Mouse (Mus musculus): ENCODE measurements around the gene Snx21. TPM values are rescaled to one million over a fixed set of nuclear protein-coding genes. Genes with fewer than 3 reads are reported as not detected.
A peak's percentile ranks its signal among the peaks of the same experiment; 100 is the strongest.

Snx21 gene
- polyA plus RNA-seq, 1 experiment from 2014 or later, result 13.9 TPM

- WGBS, result 55% methylated on average over 7 of the region's 7 CpGs
- no peak overlapping the region for H3K27ac ChIP-seq (replicated peaks)
- no peaks in the 10 kb centered on the region for H3K36me3 ChIP-seq (ENCODE audit: control insufficient read depth, insufficient read depth, low read length)
- TF ChIP-seq CTCF (IDR thresholded peaks at IDR 0.05; ENCODE audit: low read depth) (no peak), EP300 (optimal IDR thresholded peaks at IDR 0.05) (no peak)
- no peak for ATAC-seq (ENCODE audit: low FRiP score, low TSS enrichment)
- no peak for DNase-seq (ENCODE audit: low spot score)
- H3K27me3 ChIP-seq (ENCODE audit: control insufficient read depth, insufficient read depth, low read length), result no peaks in the 10 kb centered on the region
- peaks cover 3% of the 10 kb centered on the region; the same call in 1 of the 2 replicates for H3K4me1 ChIP-seq (replicated peaks; ENCODE audit: control insufficient read depth, insufficient read depth)
- H3K4me3 ChIP-seq (ENCODE audit: low read depth, low read length), result no peak overlapping the region
- H3K4me2 ChIP-seq (replicated peaks; ENCODE audit: low read depth), result 0 out of 2 replicates have a peak overlapping the region, but pooled peaks have one; percentile 12
- no peak overlapping the region for H3K9ac ChIP-seq (ENCODE audit: low read length)
- no peaks in the 10 kb centered on the region for H3K9me3 ChIP-seq (ENCODE audit: control insufficient read depth, low read length)
Observed at GRCm38 (mm10) chr2:164806614-164807013, 21.0 kb downstream of the Snx21 start.

DNA sequence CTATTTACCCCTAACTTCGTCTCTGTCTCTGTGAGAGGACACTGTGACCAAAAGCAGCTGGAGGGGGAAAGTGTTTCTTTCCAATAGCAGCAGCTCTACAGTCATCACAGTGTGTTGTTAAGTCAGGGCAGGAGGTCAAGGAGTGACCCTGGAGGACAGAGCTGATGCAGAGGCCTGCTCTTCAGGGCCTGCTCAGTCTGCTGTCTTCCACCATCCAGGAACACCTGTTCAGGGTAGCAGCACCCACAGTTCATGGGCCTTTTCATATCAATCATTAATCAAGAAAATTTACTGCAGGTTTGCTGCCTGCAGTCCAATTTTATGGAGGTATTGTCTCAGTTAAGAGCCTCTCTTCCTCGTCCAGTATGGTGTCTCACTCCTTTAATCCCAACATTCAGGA lies 27.9 kb downstream of the Snx21 start:
- WGBS, result 53% methylated on average over 2 of the region's 2 CpGs
- H3K9me3 ChIP-seq (ENCODE audit: control insufficient read depth, low read length), result no peaks in the 10 kb centered on the region
- no peaks in the 10 kb centered on the region for H3K27me3 ChIP-seq (ENCODE audit: control insufficient read depth, insufficient read depth, low read length)
- H3K4me2 ChIP-seq (replicated peaks; ENCODE audit: low read depth), result no peak overlapping the region
- DNase-seq (ENCODE audit: low spot score), result no peak
- H3K36me3 ChIP-seq (ENCODE audit: control insufficient read depth, insufficient read depth, low read length), result no peaks in the 10 kb centered on the region
- no peak overlapping the region for H3K9ac ChIP-seq (ENCODE audit: low read length)
- H3K4me3 ChIP-seq (ENCODE audit: low read depth, low read length), result no peak overlapping the region
- no peak for ATAC-seq (ENCODE audit: low FRiP score, low TSS enrichment)
- no peak overlapping the region for H3K27ac ChIP-seq (replicated peaks)
- TF ChIP-seq CTCF (IDR thresholded peaks at IDR 0.05; ENCODE audit: low read depth), result no peak
- TF ChIP-seq EP300 (optimal IDR thresholded peaks at IDR 0.05), result no peak
- no peaks in the 10 kb centered on the region for H3K4me1 ChIP-seq (replicated peaks; ENCODE audit: control insufficient read depth, insufficient read depth)

DNA sequence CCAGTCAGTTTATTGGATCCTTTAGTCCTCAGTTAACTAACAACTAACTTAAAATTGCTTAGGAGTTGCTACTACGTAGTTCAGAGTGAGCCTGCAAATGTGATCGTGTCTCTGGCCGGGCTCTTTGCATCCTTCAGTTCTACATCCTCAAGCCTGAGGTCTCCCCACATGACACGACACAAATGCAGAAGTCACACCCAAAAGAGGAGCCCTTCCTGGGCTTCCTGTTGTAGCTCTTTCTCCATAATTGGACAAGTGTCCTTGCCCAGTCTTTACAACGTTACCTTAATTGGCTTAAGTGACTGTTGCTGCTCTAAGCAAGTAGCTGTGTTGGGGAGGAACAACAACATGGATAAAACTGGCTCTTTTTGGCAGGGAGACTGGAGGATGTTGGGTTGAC lies 29.7 kb downstream of the Snx21 start:
- ATAC-seq (ENCODE audit: low FRiP score, low TSS enrichment) (no peak), DNase-seq (ENCODE audit: low spot score) (no peak)
- Histone ChIP-seq H3K4me3 (ENCODE audit: low read depth, low read length) (no peak overlapping the region), H3K9me3 (ENCODE audit: control insufficient read depth, low read length) (no peaks in the 10 kb centered on the region), H3K4me1 (replicated peaks; ENCODE audit: control insufficient read depth, insufficient read depth) (no peaks in the 10 kb centered on the region), H3K4me2 (replicated peaks; ENCODE audit: low read depth) (no peak overlapping the region), H3K36me3 (ENCODE audit: control insufficient read depth, insufficient read depth, low read length) (no peaks in the 10 kb centered on the region), H3K27ac (replicated peaks) (no peak overlapping the region), H3K27me3 (ENCODE audit: control insufficient read depth, insufficient read depth, low read length) (no peaks in the 10 kb centered on the region), H3K9ac (ENCODE audit: low read length) (no peak overlapping the region)
- no peak for TF ChIP-seq CTCF (IDR thresholded peaks at IDR 0.05; ENCODE audit: low read depth)
- TF ChIP-seq EP300 (optimal IDR thresholded peaks at IDR 0.05), result no peak
- 85% methylated on average over 5 of the region's 5 CpGs for WGBS

GRCm38 (mm10) chr2:164815821-164816220 lies 30.2 kb downstream of the Snx21 start:
- H3K9ac ChIP-seq (ENCODE audit: low read length), result no peak overlapping the region
- H3K27ac ChIP-seq (replicated peaks), result no peak overlapping the region
- H3K9me3 ChIP-seq (ENCODE audit: control insufficient read depth, low read length), result no peaks in the 10 kb centered on the region
- 89% methylated on average over 8 of the region's 8 CpGs for WGBS
- ATAC-seq (ENCODE audit: low FRiP score, low TSS enrichment), result no peak
- H3K4me1 ChIP-seq (replicated peaks; ENCODE audit: control insufficient read depth, insufficient read depth), result no peaks in the 10 kb centered on the region
- H3K27me3 ChIP-seq (ENCODE audit: control insufficient read depth, insufficient read depth, low read length), result no peaks in the 10 kb centered on the region
- DNase-seq (ENCODE audit: low spot score), result no peak
- no peaks in the 10 kb centered on the region for H3K36me3 ChIP-seq (ENCODE audit: control insufficient read depth, insufficient read depth, low read length)
- TF ChIP-seq EP300 (optimal IDR thresholded peaks at IDR 0.05), result no peak
- TF ChIP-seq CTCF (IDR thresholded peaks at IDR 0.05; ENCODE audit: low read depth), result no peak
- no peak overlapping the region for H3K4me3 ChIP-seq (ENCODE audit: low read depth, low read length)
- no peak overlapping the region for H3K4me2 ChIP-seq (replicated peaks; ENCODE audit: low read depth)

DNA sequence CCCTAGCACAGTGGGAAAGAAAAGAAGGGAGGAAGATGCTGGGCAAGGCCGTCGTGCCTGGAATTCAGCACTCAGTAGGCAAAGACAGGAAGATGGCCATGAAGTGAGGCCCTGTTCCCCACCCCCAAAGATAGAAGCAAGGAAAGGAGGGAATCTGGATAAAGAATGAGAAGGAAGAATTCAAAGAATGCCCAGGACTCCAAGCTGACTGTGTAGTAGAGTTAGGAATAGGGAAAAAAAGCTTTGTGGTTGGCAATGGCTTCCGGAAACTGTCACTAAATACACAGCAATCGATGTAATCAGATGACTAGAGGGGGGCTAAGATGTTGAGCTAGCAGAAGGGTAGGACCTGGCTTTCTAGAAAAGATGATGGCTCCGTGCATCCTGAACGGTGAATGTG lies 31.6 kb downstream of the Snx21 start:
- Histone ChIP-seq H3K4me2 (replicated peaks; ENCODE audit: low read depth) (no peak overlapping the region), H3K4me3 (ENCODE audit: low read depth, low read length) (no peak overlapping the region), H3K9ac (ENCODE audit: low read length) (no peak overlapping the region), H3K36me3 (ENCODE audit: control insufficient read depth, insufficient read depth, low read length) (no peaks in the 10 kb centered on the region), H3K27ac (replicated peaks) (peak overlapping the region; percentile 30; the same call in 1 of the 2 replicates), H3K4me1 (replicated peaks; ENCODE audit: control insufficient read depth, insufficient read depth) (no peaks in the 10 kb centered on the region), H3K27me3 (ENCODE audit: control insufficient read depth, insufficient read depth, low read length) (no peaks in the 10 kb centered on the region), H3K9me3 (ENCODE audit: control insufficient read depth, low read length) (no peaks in the 10 kb centered on the region)
- no peak for TF ChIP-seq CTCF (IDR thresholded peaks at IDR 0.05; ENCODE audit: low read depth)
- TF ChIP-seq EP300 (optimal IDR thresholded peaks at IDR 0.05), result no peak
- ATAC-seq (ENCODE audit: low FRiP score, low TSS enrichment) (no peak), DNase-seq (ENCODE audit: low spot score) (no peak)
- WGBS, result 73% methylated on average over 6 of the region's 6 CpGs

- ATAC-seq (ENCODE audit: low FRiP score, low TSS enrichment) (peak; percentile 30; the same call in 1 of the 2 replicates), DNase-seq (ENCODE audit: low spot score) (no peak)
- no peak overlapping the region for H3K9ac ChIP-seq (ENCODE audit: low read length)
- H3K36me3 ChIP-seq (ENCODE audit: control insufficient read depth, insufficient read depth, low read length), result no peaks in the 10 kb centered on the region
- peak overlapping the region; percentile 30; the same call in 1 of the 2 replicates for H3K27ac ChIP-seq (replicated peaks)
- no peaks in the 10 kb centered on the region for H3K27me3 ChIP-seq (ENCODE audit: control insufficient read depth, insufficient read depth, low read length)
- WGBS, result 49% methylated on average over 5 of the region's 5 CpGs
- no peaks in the 10 kb centered on the region for H3K9me3 ChIP-seq (ENCODE audit: control insufficient read depth, low read length)
- TF ChIP-seq EP300 (optimal IDR thresholded peaks at IDR 0.05) (peak; percentile 71), CTCF (IDR thresholded peaks at IDR 0.05; ENCODE audit: low read depth) (peak; percentile 31)
- H3K4me1 ChIP-seq (replicated peaks; ENCODE audit: control insufficient read depth, insufficient read depth), result no peaks in the 10 kb centered on the region
- no peak overlapping the region for H3K4me3 ChIP-seq (ENCODE audit: low read depth, low read length)
- H3K4me2 ChIP-seq (replicated peaks; ENCODE audit: low read depth), result no peak overlapping the region
Observed at GRCm38 (mm10) chr2:164817703-164818102, 32.1 kb downstream of the Snx21 start.
